Mouse (Mus musculus) heart, embryonic 13.5 days (tissue): ENCODE results near the gene Cyp2b13. TPM values are rescaled to one million over a fixed set of nuclear protein-coding genes. Genes with fewer than 3 reads are reported as not detected.
"Not testable (repeated sequence)": the region's sequence is repeated elsewhere in the genome, so short reads cannot be mapped to it uniquely, and the experiment has no call there.

ENCODE experiments used
- ATAC-seq: fragments of 200-750 bp; cut with Nextera tagmentation; 2 replicates; pipeline ENCODE4 v1.8.0; 2017; ENCODE audit warnings: moderate TSS enrichment; ENCODE audit not compliant: insufficient number of reproducible peaks, low FRiP score, low TSS enrichment; ENCODE audit errors: extremely low read depth
- H3K27ac ChIP-seq: fragments of 300-500 bp; sonication (generic); replicated peaks from 2 replicates; pipeline ENCODE4 v1.5.1; 2015; ENCODE audit warnings: moderate library complexity, mild to moderate bottlenecking, inconsistent platforms
- H3K27me3 ChIP-seq: fragments of 300-500 bp; sonication (generic); replicated peaks from 2 replicates; pipeline ENCODE4 v1.6.1; 2015; ENCODE audit warnings: mild to moderate bottlenecking, inconsistent platforms
- H3K36me3 ChIP-seq: fragments of 300-500 bp; sonication (generic); 2 replicates; pipeline ENCODE4 v1.6.1; 2015; ENCODE audit warnings: mild to moderate bottlenecking, inconsistent platforms
- H3K4me1 ChIP-seq: fragments of 300-500 bp; sonication (generic); 2 replicates; pipeline ENCODE4 v1.6.1; 2015; ENCODE audit warnings: inconsistent platforms
- H3K4me2 ChIP-seq: fragments of 300-500 bp; sonication (generic); 2 replicates; pipeline ENCODE4 v1.6.1; 2015; ENCODE audit warnings: inconsistent platforms, mild to moderate bottlenecking, moderate library complexity
- H3K4me3 ChIP-seq: fragments of 300-500 bp; sonication (generic); 2 replicates; pipeline ENCODE4 v1.5.1; 2015; ENCODE audit warnings: moderate library complexity, mild to moderate bottlenecking, inconsistent platforms
- H3K9ac ChIP-seq: fragments of 300-500 bp; sonication (generic); 2 replicates; pipeline ENCODE4 v1.6.1; 2015; ENCODE audit warnings: inconsistent platforms, mild to moderate bottlenecking, moderate library complexity
- H3K9me3 ChIP-seq: fragments of 300-500 bp; sonication (generic); 2 replicates; pipeline ENCODE4 v1.6.1; 2016; ENCODE audit warnings: inconsistent platforms
- WGBS: fragments of 180-500 bp; shearing (Covaris S2); methylation state at CpG from one replicate; pipeline ENCODE4 v1.1.7; 2015; ENCODE audit warnings: mixed read lengths; 5-methylcytosine and 5-hydroxymethylcytosine counted together
- polyA plus RNA-seq: library from polyadenylated mRNA; unstranded; fragments of >200 nt; fragmentation: Nextera tagmentation; extraction: Ambion mirVana; gene quantifications from 2 replicates; pipeline ENCODE4 v1.2.1, GENCODE M21; 2015

Cyp2b13 gene
- not detected in 2 replicates for polyA plus RNA-seq

DNA sequence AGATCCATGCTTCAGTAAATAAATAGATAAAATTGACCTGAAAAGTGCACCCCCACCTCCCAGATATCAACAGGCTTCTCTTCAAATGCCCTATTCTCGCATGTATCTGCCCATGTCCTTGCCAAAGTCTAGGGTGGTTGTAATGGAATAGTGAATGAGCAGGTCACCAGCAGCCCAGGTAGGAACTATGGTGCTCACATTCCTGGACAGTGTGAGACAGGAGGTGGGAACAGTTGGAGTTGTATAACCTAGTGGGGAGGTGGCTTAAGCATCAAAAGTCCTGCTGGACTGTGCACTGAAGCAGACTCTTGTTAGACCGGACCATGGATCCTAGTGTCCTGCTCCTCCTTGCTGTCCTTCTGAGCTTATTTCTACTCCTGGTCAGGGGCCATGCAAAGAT is at the start of gene Cyp2b13:
Cyp2b13 (plus strand) TSS at position 301 of the 400 bp plus-strand sequence.
- H3K4me3 ChIP-seq, result not testable (repeated sequence)

DNA sequence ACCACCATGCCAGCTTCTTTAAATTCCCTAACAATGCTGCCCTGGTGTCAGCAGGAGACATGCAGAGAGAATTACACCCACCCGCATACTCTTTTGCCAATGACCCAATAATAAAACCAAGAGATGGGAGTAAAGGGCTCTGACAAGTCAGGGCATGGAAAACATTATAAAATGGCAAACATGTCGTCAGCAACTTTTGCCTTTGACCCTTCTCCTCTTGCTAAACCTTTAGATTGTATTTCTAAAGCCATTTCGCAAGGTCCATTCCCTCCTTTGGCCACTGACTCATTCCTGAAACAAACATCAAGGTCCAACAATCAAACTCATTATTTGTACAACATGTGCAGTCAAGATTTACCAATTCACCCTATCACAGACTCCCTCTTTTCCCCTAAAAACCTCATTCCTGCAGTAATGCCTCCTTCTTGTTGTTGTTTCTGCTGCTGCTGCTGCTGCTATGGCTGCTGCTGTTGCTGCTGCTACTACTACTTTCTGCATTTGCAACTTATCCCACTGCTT is 41.4 kb upstream of the Cyp2b13 start:
- H3K4me3 ChIP-seq, H3K27me3 ChIP-seq, H3K4me1 ChIP-seq, ATAC-seq, H3K36me3 ChIP-seq, H3K27ac ChIP-seq, H3K9ac ChIP-seq, H3K9me3 ChIP-seq, H3K4me2 ChIP-seq: not testable (repeated sequence)
- 90% methylated on average over 1 of the region's 3 CpGs for WGBS

More for the DNA sequence above, at the start of gene Cyp2b13:
- H3K4me2 ChIP-seq, H3K27me3 ChIP-seq, H3K4me1 ChIP-seq, H3K9me3 ChIP-seq, H3K27ac ChIP-seq, H3K9ac ChIP-seq, ATAC-seq, H3K36me3 ChIP-seq: not testable (repeated sequence)
- 60% methylated on average over 1 of the region's 2 CpGs for WGBS

DNA sequence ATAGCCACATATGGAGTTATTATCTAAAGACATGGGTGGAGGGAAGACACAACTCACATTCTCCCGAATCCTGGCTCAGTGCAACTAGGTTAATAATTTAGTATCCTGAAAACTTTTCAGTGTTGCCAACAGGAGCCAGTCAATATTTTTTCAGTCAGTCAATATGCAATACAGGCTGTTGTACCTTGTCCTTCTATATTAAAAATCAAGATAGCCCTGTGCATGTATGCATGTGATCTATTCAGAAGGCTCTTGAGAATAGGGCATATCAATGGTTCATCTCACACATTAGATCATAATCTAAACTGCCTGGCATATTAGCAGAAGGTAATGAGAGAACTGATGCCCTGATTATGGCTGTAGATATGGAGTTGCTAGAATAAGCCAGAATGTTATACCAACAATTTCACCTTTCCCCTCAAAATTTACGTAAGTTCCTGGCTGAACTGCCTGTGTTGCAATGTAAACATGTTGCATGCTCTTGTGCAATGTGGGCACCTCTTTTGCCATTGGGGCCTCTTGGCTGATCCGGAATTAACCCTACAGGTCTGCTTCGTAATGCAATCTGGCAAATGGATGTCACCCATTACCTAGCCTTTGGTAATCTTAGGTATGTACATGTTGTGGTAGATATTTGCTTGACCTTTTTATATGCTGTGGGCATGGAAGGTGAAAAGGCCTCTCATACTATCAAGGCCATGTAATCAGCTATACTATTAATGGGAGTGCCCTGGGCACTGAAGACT is 6.2 kb upstream of the Cyp2b13 start:
- H3K9ac ChIP-seq, H3K4me2 ChIP-seq, H3K27ac ChIP-seq, H3K4me1 ChIP-seq, H3K4me3 ChIP-seq, H3K36me3 ChIP-seq, H3K9me3 ChIP-seq, H3K27me3 ChIP-seq, ATAC-seq: not testable (repeated sequence)
- 66% methylated on average over 4 of the region's 4 CpGs for WGBS

DNA sequence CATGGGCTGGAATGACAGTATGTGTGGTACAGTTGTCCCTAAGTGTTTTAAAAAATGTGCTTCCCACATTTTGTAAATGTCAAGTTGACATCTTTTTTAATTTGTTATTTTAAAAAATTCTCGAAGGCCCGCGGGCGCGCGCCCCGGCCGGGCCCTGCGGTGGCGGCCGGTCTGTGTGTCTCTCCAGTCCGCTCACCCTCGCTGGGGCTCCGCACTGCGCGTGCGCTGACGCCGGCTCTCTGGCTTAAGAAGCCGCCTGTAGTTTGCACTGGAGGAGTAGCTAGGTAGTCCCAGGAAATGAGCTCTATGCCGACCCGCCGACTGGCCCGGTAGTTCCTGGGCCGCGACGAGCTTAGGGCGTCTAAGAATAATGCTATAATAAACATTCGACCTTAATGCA is 10.4 kb downstream of the Cyp2b13 start:
- not testable (repeated sequence) for H3K27ac ChIP-seq, ATAC-seq, H3K27me3 ChIP-seq, H3K4me2 ChIP-seq, H3K4me3 ChIP-seq, H3K4me1 ChIP-seq, H3K9ac ChIP-seq, H3K36me3 ChIP-seq, H3K9me3 ChIP-seq
- 44% methylated on average over 29 of the region's 29 CpGs for WGBS

DNA sequence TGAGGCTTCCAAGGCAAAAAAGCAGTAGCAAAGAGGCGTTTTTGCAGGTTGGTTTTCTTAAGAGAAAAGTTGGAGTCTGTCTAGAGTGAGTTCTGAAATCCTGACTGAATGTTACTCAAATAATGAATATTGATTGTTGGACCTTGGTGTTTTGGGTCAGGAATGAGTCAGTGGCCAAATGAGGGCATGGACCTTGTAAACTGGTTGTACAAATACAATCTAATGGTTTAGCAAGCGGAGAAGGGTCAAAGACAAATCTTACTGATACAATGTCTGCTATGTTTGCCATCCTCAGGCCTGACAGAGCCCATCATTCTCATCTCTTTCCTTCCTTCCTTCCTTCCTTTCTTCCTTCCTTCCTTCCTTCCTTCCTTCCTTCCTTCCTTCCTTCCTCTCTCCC is 21.3 kb downstream of the Cyp2b13 start:
- Histone ChIP-seq H3K27ac (no peak overlapping the region), H3K4me2 (no peak overlapping the region), H3K27me3 (no peaks in the 10 kb centered on the region), H3K4me1 (no peaks in the 10 kb centered on the region), H3K9me3 (peaks cover 12% of the 10 kb centered on the region; the same call in 1 of the 2 replicates), H3K9ac (no peak overlapping the region), H3K4me3 (no peak overlapping the region), H3K36me3 (no peaks in the 10 kb centered on the region)
- no peak for ATAC-seq
- WGBS, result 54% methylated on average over 2 of the region's 2 CpGs

DNA sequence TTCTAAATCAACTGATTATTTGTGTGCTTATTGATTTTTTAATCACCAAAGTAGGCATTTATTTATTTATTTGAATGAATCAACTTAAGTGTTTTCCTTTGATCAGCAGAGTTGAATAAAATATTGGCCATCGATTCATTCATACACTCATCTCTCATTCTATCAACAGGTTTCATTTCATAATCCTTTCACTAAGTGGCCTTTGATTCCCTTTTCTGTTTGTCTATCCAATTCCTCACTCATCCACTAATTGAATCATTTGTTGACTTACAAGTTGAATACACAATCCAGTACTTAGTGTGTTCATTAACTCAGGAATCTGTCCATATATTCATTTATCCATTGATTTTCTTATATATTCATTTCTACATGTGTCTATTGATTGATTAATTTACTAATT is 26.1 kb downstream of the Cyp2b13 start:
- H3K4me1 ChIP-seq, result no peaks in the 10 kb centered on the region
- no peaks in the 10 kb centered on the region for H3K36me3 ChIP-seq
- no peak overlapping the region for H3K4me2 ChIP-seq
- 81% methylated on average over 1 of the region's 1 CpGs for WGBS
- no peak for ATAC-seq
- no peak overlapping the region for H3K9ac ChIP-seq
- H3K27me3 ChIP-seq, result no peaks in the 10 kb centered on the region
- no peak overlapping the region for H3K27ac ChIP-seq
- peaks cover 10% of the 10 kb centered on the region; the same call in 1 of the 2 replicates for H3K9me3 ChIP-seq
- no peak overlapping the region for H3K4me3 ChIP-seq

DNA sequence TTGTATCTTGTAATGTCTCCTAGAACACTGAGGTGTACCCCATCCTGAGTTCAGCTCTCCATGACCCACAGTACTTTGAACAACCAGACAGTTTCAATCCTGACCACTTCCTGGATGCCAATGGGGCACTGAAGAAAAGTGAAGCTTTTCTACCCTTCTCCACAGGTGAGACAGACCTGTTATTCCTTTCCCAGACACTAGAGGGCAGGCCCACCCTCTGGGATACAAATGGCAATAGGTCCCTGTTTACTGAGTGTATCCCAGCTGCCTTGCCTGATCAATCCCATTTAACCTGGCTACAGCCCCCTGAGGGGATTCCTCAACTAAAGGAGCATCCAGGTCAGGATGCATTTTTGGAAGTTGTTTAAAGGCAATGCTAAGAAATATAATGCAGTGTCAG is 27.3 kb downstream of the Cyp2b13 start:
- ATAC-seq, H3K27ac ChIP-seq, H3K27me3 ChIP-seq, H3K4me2 ChIP-seq, H3K4me3 ChIP-seq, H3K9me3 ChIP-seq, H3K4me1 ChIP-seq, H3K9ac ChIP-seq, H3K36me3 ChIP-seq: not testable (repeated sequence)

DNA sequence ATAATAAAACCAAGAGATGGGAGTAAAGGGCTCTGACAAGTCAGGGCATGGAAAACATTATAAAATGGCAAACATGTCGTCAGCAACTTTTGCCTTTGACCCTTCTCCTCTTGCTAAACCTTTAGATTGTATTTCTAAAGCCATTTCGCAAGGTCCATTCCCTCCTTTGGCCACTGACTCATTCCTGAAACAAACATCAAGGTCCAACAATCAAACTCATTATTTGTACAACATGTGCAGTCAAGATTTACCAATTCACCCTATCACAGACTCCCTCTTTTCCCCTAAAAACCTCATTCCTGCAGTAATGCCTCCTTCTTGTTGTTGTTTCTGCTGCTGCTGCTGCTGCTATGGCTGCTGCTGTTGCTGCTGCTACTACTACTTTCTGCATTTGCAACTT is 78.3 kb downstream of the Cyp2b13 start:
- not testable (repeated sequence) for ATAC-seq, H3K4me2 ChIP-seq, H3K9me3 ChIP-seq, H3K9ac ChIP-seq, H3K27ac ChIP-seq, H3K4me3 ChIP-seq, H3K4me1 ChIP-seq, H3K27me3 ChIP-seq, H3K36me3 ChIP-seq
- no CpG with 5 or more reads among the region's 2 CpGs for WGBS

DNA sequence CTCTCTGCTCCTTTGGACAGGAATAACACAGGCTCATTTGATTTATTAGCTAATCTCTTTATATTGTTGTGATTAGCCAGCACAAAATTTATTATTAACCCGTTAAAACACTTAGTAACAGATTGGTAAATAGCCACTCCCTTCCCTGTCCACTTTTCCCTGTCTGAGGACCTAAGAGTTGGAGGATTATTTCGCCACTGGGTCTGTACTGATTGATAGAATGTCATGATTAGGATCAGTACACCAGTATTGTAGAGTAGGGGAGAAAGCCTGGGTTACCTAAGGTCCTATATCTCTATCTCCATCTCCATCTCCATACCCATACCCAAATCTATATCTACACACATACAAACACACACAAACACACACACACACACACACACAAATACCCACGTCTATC is 82.4 kb downstream of the Cyp2b13 start:
- H3K36me3 ChIP-seq, H3K27ac ChIP-seq, H3K4me2 ChIP-seq, H3K9ac ChIP-seq, H3K4me1 ChIP-seq, H3K4me3 ChIP-seq, H3K9me3 ChIP-seq, ATAC-seq, H3K27me3 ChIP-seq: not testable (repeated sequence)
- 40% methylated on average over 1 of the region's 3 CpGs for WGBS

Other genes with a start within 250 kb of the Cyp2b13 start
- gene Cyp2s1, start 244.6 kb upstream of the Cyp2b13 start, polyA plus RNA-seq, result 2.7 and 3.0 TPM in 2 replicates
- gene Cyp2b10, start 163.9 kb upstream of the Cyp2b13 start, polyA plus RNA-seq, result not detected in 2 replicates
- not detected in 2 replicates for gene Cyp2b9, start 111.9 kb downstream of the Cyp2b13 start, polyA plus RNA-seq
- not detected in 2 replicates for gene Vmn1r184, start 198.8 kb downstream of the Cyp2b13 start, polyA plus RNA-seq
- not detected in 2 replicates for gene Cyp2a4, start 245.7 kb downstream of the Cyp2b13 start, polyA plus RNA-seq